Mouse (Mus musculus): ENCODE measurements around the gene Tanc2. TPM values are rescaled to one million over a fixed set of nuclear protein-coding genes. Genes with fewer than 3 reads are reported as not detected.

Tanc2 gene
- polyA plus RNA-seq, 2 experiments, result 11.2 to 13.0 TPM

DNA sequence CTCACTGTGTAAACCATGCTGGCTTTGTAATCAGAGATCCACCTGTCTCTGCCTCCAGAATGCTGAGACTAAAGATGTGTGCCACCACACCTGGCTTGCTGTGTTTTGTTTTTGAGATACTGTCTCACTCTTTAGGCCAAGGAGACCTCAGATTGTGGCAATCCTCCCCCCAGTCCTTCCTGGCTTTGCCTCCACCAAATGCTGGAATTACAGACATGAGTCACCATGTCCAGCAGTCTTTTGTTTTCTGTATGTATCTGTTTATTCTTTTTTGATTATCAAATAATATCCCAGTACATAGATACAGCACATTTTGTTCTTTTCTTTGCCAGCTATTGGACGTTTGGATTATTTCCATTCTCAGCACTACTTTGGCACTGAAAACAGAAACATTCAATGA is 368.8 kb downstream of the Tanc2 start:
- Histone ChIP-seq H3K4me1 (ENCODE audit: control insufficient read depth, insufficient read depth, low read length) (no peaks in the 10 kb centered on the region), H3K4me3 (replicated peaks; ENCODE audit: low read length) (no peak overlapping the region), H3K4me2 (replicated peaks; ENCODE audit: low read depth, low read length, severe bottlenecking) (no peak overlapping the region), H3K27me3 (ENCODE audit: control insufficient read depth, insufficient read depth, low read length) (no peaks in the 10 kb centered on the region), H3K27ac (replicated peaks; ENCODE audit: low read depth, low read length) (no peak overlapping the region), H3K9me3 (ENCODE audit: control insufficient read depth, low read length) (no peaks in the 10 kb centered on the region), H3K36me3 (ENCODE audit: control insufficient read depth, insufficient read depth, low read length) (no peaks in the 10 kb centered on the region), H3K9ac (ENCODE audit: low read depth, low read length, severe bottlenecking) (no peak overlapping the region)
- DNase-seq (ENCODE audit: low spot score) (no peak), ATAC-seq (ENCODE audit: low FRiP score, low read depth) (no peak)
- no peak for TF ChIP-seq POLR2A (IDR thresholded peaks at IDR 0.05; ENCODE audit: borderline replicate concordance, extremely low read depth, insufficient read depth, insufficient read length)
- 56% methylated on average over 1 of the region's 1 CpGs for WGBS

DNA sequence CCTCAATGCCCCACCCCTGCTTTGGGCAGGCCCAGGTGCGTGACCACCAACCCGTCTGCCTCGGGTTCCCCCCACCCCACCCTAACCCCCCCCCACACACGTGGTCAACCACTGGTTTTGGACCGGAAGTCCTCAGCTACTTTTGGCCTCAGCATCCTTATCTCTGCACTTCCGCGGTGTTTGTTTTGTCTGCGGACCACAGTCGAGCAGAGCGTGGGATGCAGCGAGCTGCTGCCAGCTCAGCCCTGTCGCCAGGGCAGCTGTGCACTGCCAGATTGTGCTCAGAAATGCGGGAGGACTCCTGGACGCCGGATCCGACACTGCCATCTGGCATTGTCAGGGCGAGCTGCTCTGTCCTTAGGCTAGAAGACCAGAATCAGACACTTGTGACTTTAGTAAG is 369.6 kb downstream of the Tanc2 start:
- H3K27ac ChIP-seq (replicated peaks; ENCODE audit: low read depth, low read length), result no peak overlapping the region
- no peaks in the 10 kb centered on the region for H3K9me3 ChIP-seq (ENCODE audit: control insufficient read depth, low read length)
- H3K4me1 ChIP-seq (ENCODE audit: control insufficient read depth, insufficient read depth, low read length), result no peaks in the 10 kb centered on the region
- no peak overlapping the region for H3K4me3 ChIP-seq (replicated peaks; ENCODE audit: low read length)
- no peak for ATAC-seq (ENCODE audit: low FRiP score, low read depth)
- no peaks in the 10 kb centered on the region for H3K27me3 ChIP-seq (ENCODE audit: control insufficient read depth, insufficient read depth, low read length)
- WGBS, result 63% methylated on average over 17 of the region's 17 CpGs
- no peak for TF ChIP-seq POLR2A (IDR thresholded peaks at IDR 0.05; ENCODE audit: borderline replicate concordance, extremely low read depth, insufficient read depth, insufficient read length)
- no peaks in the 10 kb centered on the region for H3K36me3 ChIP-seq (ENCODE audit: control insufficient read depth, insufficient read depth, low read length)
- no peak overlapping the region for H3K9ac ChIP-seq (ENCODE audit: low read depth, low read length, severe bottlenecking)
- no peak overlapping the region for H3K4me2 ChIP-seq (replicated peaks; ENCODE audit: low read depth, low read length, severe bottlenecking)
- DNase-seq (ENCODE audit: low spot score), result no peak

DNA sequence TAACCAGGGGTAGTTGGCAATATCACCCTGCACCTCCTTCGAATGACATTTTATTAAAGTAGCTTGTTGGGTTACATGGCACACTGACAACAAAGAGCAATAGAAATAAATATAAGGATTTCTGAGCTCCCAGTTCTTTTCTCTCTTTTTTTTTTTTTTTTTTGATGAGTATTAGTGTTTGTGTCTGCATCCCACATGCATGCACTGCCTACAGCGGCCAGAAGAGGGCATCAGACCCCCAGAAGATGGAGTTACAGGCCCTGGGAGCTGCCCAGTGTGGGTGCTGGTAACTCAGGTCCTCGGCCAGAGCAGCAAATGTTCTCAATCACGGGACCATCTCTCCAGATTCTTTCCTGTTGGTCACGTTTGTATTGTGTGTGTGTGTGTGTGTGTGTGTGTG is 374.9 kb downstream of the Tanc2 start:
- H3K4me1 ChIP-seq (ENCODE audit: control insufficient read depth, insufficient read depth, low read length), result no peaks in the 10 kb centered on the region
- ATAC-seq (ENCODE audit: low FRiP score, low read depth) (no peak), DNase-seq (ENCODE audit: low spot score) (no peak)
- WGBS, result 65% methylated on average over 5 of the region's 5 CpGs
- no peak for TF ChIP-seq POLR2A (IDR thresholded peaks at IDR 0.05; ENCODE audit: borderline replicate concordance, extremely low read depth, insufficient read depth, insufficient read length)
- H3K9ac ChIP-seq (ENCODE audit: low read depth, low read length, severe bottlenecking), result no peak overlapping the region
- H3K4me3 ChIP-seq (replicated peaks; ENCODE audit: low read length), result no peak overlapping the region
- H3K9me3 ChIP-seq (ENCODE audit: control insufficient read depth, low read length), result no peaks in the 10 kb centered on the region
- no peaks in the 10 kb centered on the region for H3K36me3 ChIP-seq (ENCODE audit: control insufficient read depth, insufficient read depth, low read length)
- peaks cover 25% of the 10 kb centered on the region for H3K27me3 ChIP-seq (ENCODE audit: control insufficient read depth, insufficient read depth, low read length)
- H3K4me2 ChIP-seq (replicated peaks; ENCODE audit: low read depth, low read length, severe bottlenecking), result no peak overlapping the region
- no peak overlapping the region for H3K27ac ChIP-seq (replicated peaks; ENCODE audit: low read depth, low read length)

DNA sequence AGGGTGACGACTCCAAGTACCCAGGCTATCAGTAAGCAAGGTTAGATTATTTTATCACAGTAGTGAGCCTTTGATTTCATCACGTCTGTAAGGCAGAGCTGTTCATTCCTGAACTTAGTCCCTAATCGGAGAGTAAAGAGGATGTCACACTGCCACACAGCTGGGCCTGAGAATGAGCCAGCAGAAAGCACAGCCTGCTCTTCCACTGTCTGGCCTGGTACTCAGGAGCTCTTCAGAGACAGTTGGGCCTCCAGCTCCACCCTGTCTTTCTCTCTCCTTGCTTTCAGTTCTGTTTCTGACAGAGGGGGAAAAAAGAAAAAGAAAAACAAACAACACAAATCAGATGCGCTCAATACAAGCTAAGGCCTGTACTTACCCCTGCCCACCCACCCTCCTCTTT is 376.5 kb downstream of the Tanc2 start:
- DNase-seq (ENCODE audit: low spot score) (no peak), ATAC-seq (ENCODE audit: low FRiP score, low read depth) (no peak)
- no peaks in the 10 kb centered on the region for H3K4me1 ChIP-seq (ENCODE audit: control insufficient read depth, insufficient read depth, low read length)
- no peak for TF ChIP-seq POLR2A (IDR thresholded peaks at IDR 0.05; ENCODE audit: borderline replicate concordance, extremely low read depth, insufficient read depth, insufficient read length)
- H3K27ac ChIP-seq (replicated peaks; ENCODE audit: low read depth, low read length), result no peak overlapping the region
- no peak overlapping the region for H3K4me3 ChIP-seq (replicated peaks; ENCODE audit: low read length)
- no peaks in the 10 kb centered on the region for H3K36me3 ChIP-seq (ENCODE audit: control insufficient read depth, insufficient read depth, low read length)
- H3K27me3 ChIP-seq (ENCODE audit: control insufficient read depth, insufficient read depth, low read length), result peaks cover 25% of the 10 kb centered on the region
- H3K9me3 ChIP-seq (ENCODE audit: control insufficient read depth, low read length), result no peaks in the 10 kb centered on the region
- H3K4me2 ChIP-seq (replicated peaks; ENCODE audit: low read depth, low read length, severe bottlenecking), result no peak overlapping the region
- no peak overlapping the region for H3K9ac ChIP-seq (ENCODE audit: low read depth, low read length, severe bottlenecking)
- WGBS, result 67% methylated on average over 4 of the region's 4 CpGs

DNA sequence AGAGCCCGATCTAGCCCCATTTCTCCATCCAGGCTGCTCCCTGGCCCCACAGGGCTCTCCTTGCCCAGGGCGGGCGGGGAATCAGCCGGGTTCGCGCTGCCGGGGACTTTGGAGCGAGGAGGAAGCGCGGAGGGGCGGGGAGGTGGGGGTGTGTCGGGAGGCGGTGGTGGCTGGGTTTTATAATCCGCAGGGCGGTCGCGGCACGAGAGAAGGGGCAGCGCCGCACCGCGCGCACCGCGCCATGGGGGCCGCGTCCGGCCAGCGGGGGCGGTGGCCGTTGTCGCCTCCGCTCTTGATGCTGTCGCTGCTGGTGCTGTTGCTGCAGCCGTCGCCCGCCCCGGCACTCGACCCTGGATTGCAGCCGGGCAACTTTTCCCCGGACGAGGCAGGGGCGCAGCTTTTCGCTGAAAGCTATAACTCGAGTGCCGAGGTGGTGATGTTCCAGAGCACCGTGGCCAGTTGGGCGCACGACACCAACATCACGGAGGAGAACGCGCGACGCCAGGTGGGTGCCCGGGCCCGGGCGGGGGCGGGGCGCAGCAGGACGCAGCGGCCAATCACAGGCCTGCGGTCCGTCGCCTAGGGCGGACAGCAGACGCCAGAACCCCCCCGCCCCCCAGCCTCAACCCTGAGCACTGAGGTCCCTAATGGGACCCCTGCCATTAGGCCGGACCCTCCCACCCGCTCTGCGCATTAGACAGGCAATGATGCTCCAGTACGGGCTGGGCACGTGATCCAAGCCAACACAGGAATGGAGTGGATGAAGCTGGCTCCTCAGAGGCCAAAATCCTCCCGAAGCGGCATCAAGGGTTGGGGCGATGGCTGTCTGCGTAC is 378.2 kb downstream of the Tanc2 start, which contains the start of gene Ace:
Gene Ace, plus strand, starts transcription at position 205 of the 834 bp plus-strand sequence.
- ATAC-seq (ENCODE audit: low FRiP score, low read depth) (peak; percentile 26; the same call in 1 of the 2 replicates), DNase-seq (ENCODE audit: low spot score) (no peak)
- under 1% methylated on average over 53 of the region's 76 CpGs for WGBS
- peak within 1 kb of the TSS; percentile 55 for H3K4me3 ChIP-seq (replicated peaks; ENCODE audit: low read length)
- H3K36me3 ChIP-seq (ENCODE audit: control insufficient read depth, insufficient read depth, low read length), result no peaks in the 10 kb centered on the region
- peaks cover 25% of the 10 kb centered on the region for H3K27me3 ChIP-seq (ENCODE audit: control insufficient read depth, insufficient read depth, low read length)
- no peaks in the 10 kb centered on the region for H3K4me1 ChIP-seq (ENCODE audit: control insufficient read depth, insufficient read depth, low read length)
- H3K27ac ChIP-seq (replicated peaks; ENCODE audit: low read depth, low read length), result no peak within 1 kb of the TSS
- peak within 1 kb of the TSS; percentile 99 for H3K4me2 ChIP-seq (replicated peaks; ENCODE audit: low read depth, low read length, severe bottlenecking)
- no peak for TF ChIP-seq POLR2A (IDR thresholded peaks at IDR 0.05; ENCODE audit: borderline replicate concordance, extremely low read depth, insufficient read depth, insufficient read length)
- H3K9me3 ChIP-seq (ENCODE audit: control insufficient read depth, low read length), result no peaks in the 10 kb centered on the region
- peak within 1 kb of the TSS; percentile 59 for H3K9ac ChIP-seq (ENCODE audit: low read depth, low read length, severe bottlenecking)
